Mouse (Mus musculus) liver, embryonic 13.5 days (tissue): Measurements from ENCODE around the gene Eaf1. TPM values are rescaled to one million over a fixed set of nuclear protein-coding genes. Genes with fewer than 3 reads are reported as not detected.
A peak's percentile ranks its signal among the peaks of the same experiment; 100 is the strongest.
"Not testable (repeated sequence)": the region's sequence is repeated elsewhere in the genome, so short reads cannot be mapped to it uniquely, and the experiment has no call there.

Experiments used
- ATAC-seq: fragments of 200-750 bp; cut with Nextera tagmentation; 2 replicates; pipeline ENCODE4 v1.8.0; 2017; ENCODE audit warnings: low read depth, mild to moderate bottlenecking, moderate number of reproducible peaks, moderate library complexity
- DNase-seq: peaks from one replicate; pipeline ENCODE4 v3.0.0; 2022
- H3K27ac ChIP-seq: fragments of 300-500 bp; sonication (generic); 2 replicates; pipeline ENCODE4 v1.5.1; 2015; ENCODE audit warnings: moderate library complexity, mild to moderate bottlenecking, inconsistent platforms
- H3K27me3 ChIP-seq: fragments of 300-500 bp; sonication (generic); 2 replicates; pipeline ENCODE4 v1.6.1; 2015; ENCODE audit warnings: mild to moderate bottlenecking, inconsistent platforms
- H3K36me3 ChIP-seq: fragments of 300-500 bp; sonication (generic); 2 replicates; pipeline ENCODE4 v1.6.1; 2015; ENCODE audit warnings: mild to moderate bottlenecking, inconsistent platforms
- H3K4me1 ChIP-seq: fragments of 300-500 bp; sonication (generic); replicated peaks from 2 replicates; pipeline ENCODE4 v1.6.1; 2015; ENCODE audit warnings: inconsistent platforms
- H3K4me2 ChIP-seq: fragments of 300-500 bp; sonication (generic); 2 replicates; pipeline ENCODE4 v1.6.1; 2015; ENCODE audit warnings: inconsistent platforms, mild to moderate bottlenecking, moderate library complexity
- H3K4me3 ChIP-seq: fragments of 300-500 bp; sonication (generic); replicated peaks from 2 replicates; pipeline ENCODE4 v1.5.1; 2015; ENCODE audit warnings: mild to moderate bottlenecking, inconsistent platforms
- H3K9ac ChIP-seq: fragments of 300-500 bp; sonication (generic); 2 replicates; pipeline ENCODE4 v1.6.1; 2015; ENCODE audit warnings: mild to moderate bottlenecking, inconsistent platforms
- H3K9me3 ChIP-seq: fragments of 300-500 bp; sonication (generic); replicated peaks from 2 replicates; pipeline ENCODE4 v1.6.1; 2016; ENCODE audit warnings: inconsistent platforms
- WGBS: fragments of 180-500 bp; shearing (Covaris S2); methylation state at CpG from one replicate; pipeline ENCODE4 v1.1.7; 2015; ENCODE audit not compliant: insufficient replicate concordance; 5-methylcytosine and 5-hydroxymethylcytosine counted together
- polyA plus RNA-seq: library from polyadenylated mRNA; unstranded; fragments of >200 nt; fragmentation: Nextera tagmentation; extraction: Ambion mirVana; gene quantifications from 2 replicates; pipeline ENCODE4 v1.2.1, GENCODE M21; 2015

Eaf1 gene
- polyA plus RNA-seq, result 24.1 and 31.7 TPM in 2 replicates

DNA sequence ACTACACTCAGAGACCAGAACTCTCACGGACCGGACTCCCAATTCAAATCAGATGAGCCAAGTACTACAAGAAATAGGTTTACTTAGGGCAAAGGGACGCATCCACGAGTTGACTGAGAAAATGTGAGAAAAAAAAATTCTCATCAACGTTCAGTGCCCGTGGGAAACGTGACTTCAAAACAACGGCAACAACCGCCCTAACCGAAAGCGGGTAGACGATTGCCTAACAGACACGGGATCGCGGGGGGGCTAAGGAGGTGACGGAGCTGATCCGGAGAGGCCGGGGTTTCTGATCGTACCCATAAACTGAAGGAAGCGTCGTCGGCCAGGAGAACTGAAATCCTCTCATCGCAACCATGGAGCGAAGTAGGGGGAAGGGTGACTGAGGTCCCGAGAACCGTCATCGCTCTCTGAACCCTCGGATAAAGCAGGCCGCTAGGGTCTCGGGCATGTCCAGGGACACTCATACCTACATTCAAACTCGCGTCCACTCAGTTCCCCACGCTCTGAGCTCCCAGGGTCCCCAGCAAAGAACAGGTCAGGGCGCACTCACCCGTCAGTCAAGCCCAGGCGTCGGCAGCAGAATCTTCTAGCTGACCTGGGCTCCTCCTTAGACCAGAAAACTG, at the start of gene Eaf1:
Gene Eaf1 (plus strand): TSS at position 51 of the 626 bp plus-strand sequence.
- no peaks in the 10 kb centered on the region for H3K9me3 ChIP-seq
- peaks cover 51% of the 10 kb centered on the region for H3K4me1 ChIP-seq
- H3K27ac ChIP-seq, result peak within 1 kb of the TSS; percentile 89
- ATAC-seq (peak; percentile 26), DNase-seq (no peak)
- peak within 1 kb of the TSS; percentile 92 for H3K9ac ChIP-seq
- H3K4me3 ChIP-seq, result peak within 1 kb of the TSS; percentile 88
- no peaks in the 10 kb centered on the region for H3K27me3 ChIP-seq
- H3K36me3 ChIP-seq, result peaks cover 56% of the 10 kb centered on the region
- peak within 1 kb of the TSS; percentile 84 for H3K4me2 ChIP-seq
- WGBS, result under 1% methylated on average over 37 of the region's 37 CpGs

DNA sequence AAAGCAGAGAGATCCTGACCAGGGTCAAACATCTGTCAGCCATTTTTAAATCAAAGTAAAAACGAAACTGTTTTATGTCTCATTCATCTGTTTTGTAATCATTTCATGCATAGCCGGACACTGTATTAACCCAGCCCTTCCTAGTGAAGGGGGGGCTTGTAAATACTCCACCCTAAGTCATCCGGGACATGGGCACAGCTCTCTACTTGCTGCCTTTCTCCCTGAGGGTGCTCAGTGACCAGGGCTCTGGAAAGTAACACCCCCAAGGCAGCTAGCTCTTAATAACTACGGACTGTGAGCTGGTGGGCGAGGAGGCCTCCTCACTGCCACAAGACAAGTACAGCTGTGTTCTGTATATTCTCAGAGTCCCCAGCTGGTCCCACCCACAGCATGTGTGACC, 45.2 kb upstream of the Eaf1 start:
- H3K36me3 ChIP-seq, result no peaks in the 10 kb centered on the region
- ATAC-seq, result no peak
- H3K4me1 ChIP-seq, result peaks cover 6% of the 10 kb centered on the region; the same call in 1 of the 2 replicates
- no peak overlapping the region for H3K4me2 ChIP-seq
- DNase-seq, result no peak
- no peaks in the 10 kb centered on the region for H3K27me3 ChIP-seq
- H3K27ac ChIP-seq, result no peak overlapping the region
- no peak overlapping the region for H3K4me3 ChIP-seq
- 59% methylated on average over 5 of the region's 5 CpGs for WGBS
- H3K9ac ChIP-seq, result no peak overlapping the region
- H3K9me3 ChIP-seq, result no peaks in the 10 kb centered on the region

DNA sequence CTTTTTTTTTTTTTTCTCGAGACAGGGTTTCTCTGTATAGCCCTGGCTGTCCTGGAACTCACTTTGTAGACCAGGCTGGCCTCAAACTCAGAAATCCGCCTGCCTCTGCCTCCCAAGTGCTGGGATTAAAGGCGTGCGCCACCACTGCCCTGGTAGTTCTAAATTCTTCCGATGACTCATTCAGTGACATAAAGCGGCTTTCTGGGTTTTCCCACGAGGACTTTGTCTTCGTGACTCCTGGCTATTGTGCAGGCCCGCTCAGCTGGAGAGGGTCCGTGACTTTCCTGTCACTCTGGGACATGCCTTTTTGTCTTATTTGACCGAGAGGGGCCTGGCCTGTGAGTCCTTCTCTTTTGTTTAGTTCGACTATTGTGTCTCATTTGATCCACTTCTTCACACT, 40.3 kb upstream of the Eaf1 start:
- not testable (repeated sequence) for H3K4me3 ChIP-seq, ATAC-seq, H3K4me1 ChIP-seq, H3K9me3 ChIP-seq, H3K4me2 ChIP-seq, H3K9ac ChIP-seq, DNase-seq, H3K27me3 ChIP-seq, H3K36me3 ChIP-seq, H3K27ac ChIP-seq
- WGBS, result 75% methylated on average over 12 of the region's 12 CpGs

DNA sequence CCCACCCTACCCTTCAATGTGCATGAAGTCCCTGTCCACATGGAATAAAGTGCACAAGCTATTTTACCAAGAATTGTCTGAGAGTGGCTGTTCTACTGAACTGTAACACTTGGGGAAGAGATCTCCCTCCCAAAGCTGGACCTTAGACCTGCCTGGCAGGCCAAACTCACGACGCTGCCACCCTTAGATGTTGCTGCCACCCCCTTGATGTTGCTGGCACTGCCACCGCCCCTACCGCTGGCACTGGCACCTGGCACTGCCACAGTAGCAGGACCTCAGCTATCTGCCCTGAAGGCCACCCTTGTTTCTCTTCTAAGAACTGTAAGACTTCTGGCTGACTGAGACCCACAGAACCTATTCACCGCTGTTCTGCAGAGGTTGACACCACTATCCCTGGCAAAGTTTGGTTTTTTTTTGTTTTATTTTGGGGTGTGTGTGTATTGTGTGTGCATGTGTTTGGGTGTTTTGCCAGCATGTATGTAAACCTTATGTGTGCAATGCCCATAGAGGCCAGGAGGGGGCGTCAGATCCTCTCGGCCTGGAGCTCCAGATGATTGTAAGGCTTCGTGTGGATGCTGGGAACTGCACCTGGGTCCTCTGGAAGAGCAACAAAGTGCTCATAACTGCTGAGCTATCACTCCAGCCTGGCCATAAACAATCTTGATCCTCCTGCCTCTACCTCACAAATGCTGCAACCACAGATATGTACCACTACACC, 39.2 kb upstream of the Eaf1 start:
- WGBS, result 76% methylated on average over 8 of the region's 8 CpGs
- H3K4me3 ChIP-seq, result no peak overlapping the region
- no peaks in the 10 kb centered on the region for H3K36me3 ChIP-seq
- no peak overlapping the region for H3K27ac ChIP-seq
- no peaks in the 10 kb centered on the region for H3K27me3 ChIP-seq
- DNase-seq, result no peak
- no peak overlapping the region for H3K4me2 ChIP-seq
- peaks cover 9% of the 10 kb centered on the region; the same call in 1 of the 2 replicates for H3K4me1 ChIP-seq
- ATAC-seq, result no peak
- no peaks in the 10 kb centered on the region for H3K9me3 ChIP-seq
- H3K9ac ChIP-seq, result no peak overlapping the region

DNA sequence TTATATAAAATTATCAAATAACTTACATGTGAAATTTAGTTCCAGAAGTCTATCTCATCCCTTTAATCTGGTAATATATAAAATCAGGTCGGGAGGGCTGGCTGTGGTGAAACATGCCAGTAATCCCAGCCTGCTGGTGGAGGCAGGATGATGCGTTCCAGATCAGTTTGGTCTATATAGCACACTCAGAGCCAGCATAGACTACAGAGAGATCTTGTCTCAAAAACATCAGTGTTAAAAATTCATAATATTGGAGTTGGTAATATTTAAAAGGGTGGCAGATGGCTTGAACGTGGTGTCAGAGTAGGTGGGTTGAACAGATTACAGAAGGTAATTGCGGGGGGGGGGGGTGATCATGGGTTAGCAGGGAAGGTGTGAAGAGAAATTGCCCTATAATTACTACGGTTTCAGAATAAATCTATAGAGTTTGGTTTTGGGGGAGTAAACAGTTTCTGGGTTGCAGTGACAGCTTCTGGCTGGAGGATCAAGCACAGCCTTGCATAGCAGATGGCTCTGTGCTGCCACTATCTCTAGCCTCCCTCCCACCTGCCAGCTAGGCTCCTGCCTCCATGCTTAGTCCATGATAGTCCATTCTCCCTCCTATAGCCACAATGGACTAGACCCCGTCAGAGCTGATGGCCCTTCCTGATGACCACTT, 38.0 kb upstream of the Eaf1 start:
- ATAC-seq, result no peak

DNA sequence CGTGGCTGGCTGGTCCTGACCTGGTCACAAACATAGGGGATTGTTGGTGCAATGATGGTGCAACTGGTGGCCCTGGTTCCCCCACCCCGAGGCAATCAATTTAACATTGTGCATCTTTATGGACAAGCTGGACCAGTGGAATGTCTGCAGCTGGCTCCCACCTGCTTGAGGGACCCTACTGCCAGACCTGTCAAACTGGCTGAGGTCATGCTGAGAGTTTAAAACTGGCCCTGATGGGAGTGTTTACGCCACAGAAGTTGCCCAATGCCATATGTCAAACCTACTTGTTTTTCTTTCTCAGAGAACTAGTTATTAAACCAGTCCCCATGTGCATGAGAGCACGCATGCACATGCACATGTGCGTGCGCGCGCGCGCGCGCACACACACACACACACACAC, 36.2 kb upstream of the Eaf1 start:
- Histone ChIP-seq H3K4me3 (no peak overlapping the region), H3K4me2 (no peak overlapping the region), H3K27me3 (no peaks in the 10 kb centered on the region), H3K4me1 (peaks cover 9% of the 10 kb centered on the region; the same call in 1 of the 2 replicates), H3K27ac (no peak overlapping the region), H3K9me3 (no peaks in the 10 kb centered on the region), H3K36me3 (no peaks in the 10 kb centered on the region), H3K9ac (no peak overlapping the region)
- 85% methylated on average over 12 of the region's 12 CpGs for WGBS
- DNase-seq (no peak), ATAC-seq (no peak)

More for the DNA sequence above, 38.0 kb upstream of the Eaf1 start:
- 59% methylated on average over 6 of the region's 6 CpGs for WGBS
- no peaks in the 10 kb centered on the region for H3K36me3 ChIP-seq
- no peak for DNase-seq
- no peak overlapping the region for H3K9ac ChIP-seq
- no peaks in the 10 kb centered on the region for H3K9me3 ChIP-seq
- H3K27ac ChIP-seq, result no peak overlapping the region
- no peaks in the 10 kb centered on the region for H3K27me3 ChIP-seq
- H3K4me2 ChIP-seq, result no peak overlapping the region
- H3K4me1 ChIP-seq, result peaks cover 9% of the 10 kb centered on the region; the same call in 1 of the 2 replicates
- H3K4me3 ChIP-seq, result no peak overlapping the region

DNA sequence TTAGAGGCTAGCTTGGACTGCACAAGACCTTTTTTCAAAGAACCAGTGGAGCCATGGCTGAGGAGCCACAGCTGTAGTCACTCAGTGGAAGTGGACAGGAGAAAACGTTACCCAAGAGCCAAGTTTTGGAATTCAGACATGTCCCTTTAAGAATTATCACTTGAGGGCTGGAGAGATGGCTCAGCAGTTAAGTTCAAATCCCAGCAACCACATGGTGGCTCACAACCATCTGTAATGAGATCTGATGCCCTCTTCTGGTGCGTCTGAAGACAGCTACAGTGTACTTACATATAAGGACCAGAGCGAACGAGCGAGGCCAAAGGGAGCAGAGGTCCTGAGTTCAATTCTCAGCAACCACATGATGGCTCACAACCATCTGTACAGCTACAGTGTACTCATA, 32.0 kb upstream of the Eaf1 start:
- H3K9ac ChIP-seq, H3K27ac ChIP-seq, H3K27me3 ChIP-seq, H3K4me1 ChIP-seq, H3K4me2 ChIP-seq, H3K4me3 ChIP-seq, DNase-seq, H3K36me3 ChIP-seq, H3K9me3 ChIP-seq, ATAC-seq: not testable (repeated sequence)
- WGBS, result 63% methylated on average over 5 of the region's 5 CpGs

DNA sequence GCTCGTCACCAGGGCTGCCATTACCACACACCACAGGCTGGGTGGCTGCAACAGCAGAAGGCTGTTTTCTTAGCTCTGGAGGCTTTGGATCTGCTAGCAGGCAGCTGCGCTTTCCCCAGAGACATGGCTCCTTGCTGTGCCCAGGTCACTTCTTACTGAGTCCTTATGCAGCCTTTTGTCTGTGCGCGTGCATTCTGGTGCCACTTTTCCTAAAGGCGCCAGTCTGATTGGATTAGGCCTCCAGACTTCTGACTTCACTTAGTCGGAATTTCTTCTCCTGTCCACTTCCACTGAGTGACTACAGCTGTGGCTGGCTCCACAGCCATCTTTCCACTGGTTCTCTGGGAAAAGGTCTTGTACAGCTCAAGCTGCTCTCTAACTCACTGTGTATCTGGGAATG, 31.3 kb upstream of the Eaf1 start:
- no peak for ATAC-seq
- Histone ChIP-seq H3K36me3 (no peaks in the 10 kb centered on the region), H3K4me1 (no peaks in the 10 kb centered on the region), H3K4me2 (no peak overlapping the region), H3K27ac (no peak overlapping the region), H3K9ac (no peak overlapping the region), H3K4me3 (no peak overlapping the region), H3K27me3 (no peaks in the 10 kb centered on the region), H3K9me3 (no peaks in the 10 kb centered on the region)
- no peak for DNase-seq
- 80% methylated on average over 6 of the region's 6 CpGs for WGBS

DNA sequence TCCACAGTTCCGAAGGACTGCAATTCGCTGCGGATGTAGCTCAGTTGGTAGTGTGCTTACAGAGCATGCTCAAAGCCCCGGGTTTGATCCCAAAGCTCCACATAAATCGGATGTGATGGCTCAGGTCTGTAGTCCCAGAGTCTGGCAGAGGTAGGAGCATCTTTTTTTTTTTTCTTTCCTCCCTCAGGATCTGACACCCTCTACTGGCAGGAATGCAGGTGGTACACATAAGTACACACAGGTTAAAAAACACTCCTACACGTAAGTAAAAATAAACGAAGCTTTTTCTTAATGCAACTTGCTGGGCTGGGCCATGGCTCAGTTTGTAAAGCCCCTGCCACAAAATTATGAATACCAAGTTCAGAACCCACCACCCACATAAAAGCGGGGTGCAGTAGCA, 30.0 kb upstream of the Eaf1 start:
- H3K9me3 ChIP-seq, result no peaks in the 10 kb centered on the region
- whole genome bisulfite sequencing, result 61% methylated on average over 8 of the region's 8 CpGs

DNA sequence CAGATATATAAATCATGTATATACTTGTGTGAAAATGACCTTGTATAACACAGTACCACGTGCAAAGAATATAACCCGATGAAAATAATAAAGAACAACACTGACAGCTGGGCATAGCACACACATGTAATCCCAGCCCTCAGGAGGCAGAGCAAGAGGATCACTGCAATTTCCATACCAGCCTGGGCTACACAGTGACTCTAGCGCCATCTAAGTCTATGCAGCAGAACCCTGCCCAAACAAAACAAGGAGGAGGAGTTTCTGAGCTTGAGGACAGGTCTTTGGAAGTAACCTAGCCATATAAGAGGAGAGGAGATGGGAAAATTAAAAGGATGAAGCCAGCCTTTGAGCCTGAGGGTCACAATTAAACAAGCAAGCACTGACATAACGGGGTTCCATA, 24.5 kb upstream of the Eaf1 start:
- no peaks in the 10 kb centered on the region for H3K9me3 ChIP-seq
- H3K27me3 ChIP-seq, result no peaks in the 10 kb centered on the region
- H3K9ac ChIP-seq, result no peak overlapping the region
- H3K4me2 ChIP-seq, result no peak overlapping the region
- H3K4me1 ChIP-seq, result no peaks in the 10 kb centered on the region
- H3K27ac ChIP-seq, result no peak overlapping the region
- H3K4me3 ChIP-seq, result no peak overlapping the region
- ATAC-seq (no peak), DNase-seq (no peak)
- no peaks in the 10 kb centered on the region for H3K36me3 ChIP-seq
- 44% methylated on average over 4 of the region's 4 CpGs for WGBS

More for the DNA sequence above, 30.0 kb upstream of the Eaf1 start:
- Histone ChIP-seq H3K9ac (no peak overlapping the region), H3K36me3 (no peaks in the 10 kb centered on the region), H3K27ac (no peak overlapping the region), H3K4me2 (no peak overlapping the region), H3K4me3 (no peak overlapping the region), H3K4me1 (no peaks in the 10 kb centered on the region), H3K27me3 (no peaks in the 10 kb centered on the region)
- DNase-seq (no peak), ATAC-seq (no peak)

DNA sequence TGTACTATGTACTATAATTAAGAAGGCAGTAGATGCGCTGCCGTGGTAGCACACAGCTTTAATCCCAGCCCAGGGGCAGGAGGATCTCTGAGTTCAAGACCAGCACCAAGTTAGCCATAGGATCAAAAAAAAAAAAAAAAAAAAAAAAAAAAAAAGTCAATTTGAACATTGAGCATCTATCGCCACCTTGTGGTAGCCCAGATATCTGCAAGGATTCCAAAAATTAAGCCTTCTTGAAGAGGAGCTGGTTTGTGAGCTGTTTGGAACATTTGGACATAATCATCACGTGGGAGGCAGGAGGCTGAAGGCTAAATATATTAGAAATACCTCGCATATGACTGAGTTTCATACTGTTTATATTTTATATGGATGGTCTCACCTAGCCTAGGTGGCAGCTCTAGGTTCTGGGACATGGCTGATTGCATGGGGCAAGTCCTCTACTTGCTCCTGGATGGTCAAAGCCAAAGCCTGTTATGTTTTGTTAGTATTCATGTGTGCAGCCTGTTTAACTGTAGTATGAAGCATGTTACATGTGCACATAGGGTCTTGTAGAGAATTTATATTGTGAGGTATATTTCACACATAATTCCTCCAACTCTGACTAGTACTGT, 21.6 kb upstream of the Eaf1 start:
- Histone ChIP-seq H3K9me3 (no peaks in the 10 kb centered on the region), H3K4me2 (no peak overlapping the region), H3K9ac (no peak overlapping the region), H3K27me3 (no peaks in the 10 kb centered on the region), H3K4me3 (no peak overlapping the region), H3K36me3 (no peaks in the 10 kb centered on the region), H3K27ac (no peak overlapping the region), H3K4me1 (no peaks in the 10 kb centered on the region)
- DNase-seq (peak; percentile 34), ATAC-seq (no peak)
- WGBS, result 4% methylated on average over 5 of the region's 5 CpGs
